Mouse (Mus musculus) MEL (cell line): ENCODE measurements around the gene Orm3.

Experiments used
- BHLHE40 ChIP-seq: IDR thresholded peaks from 2 replicates; pipeline ENCODE4 v1.6.1; 2012; ENCODE audit warnings: low read depth, mild to moderate bottlenecking, inconsistent platforms, low read length, improper control_type of control experiment, borderline replicate concordance
- CTCF ChIP-seq, 3 experiments: IDR thresholded peaks in 2 of 3; conservative IDR thresholded peaks in 1 of 3; 2 replicates each; pipeline ENCODE4 v1.5.1; 2011 to 2012; ENCODE audit warnings: low read length in 3 of 3, low read depth in 2 of 3, mild to moderate bottlenecking in 2 of 3, improper control_type of control experiment in 1 of 3, inconsistent platforms in 1 of 3, mixed read lengths in 1 of 3, moderate library complexity in 1 of 3; ENCODE audit not compliant: control insufficient read depth in 1 of 3, insufficient read depth in 1 of 3, poor library complexity in 1 of 3, severe bottlenecking in 1 of 3
- ELF1 ChIP-seq: IDR thresholded peaks from 2 replicates; pipeline ENCODE4 v1.6.1; 2014; ENCODE audit warnings: low read depth, mild to moderate bottlenecking, inconsistent platforms, low read length, improper control_type of control experiment, moderate library complexity
- EP300 ChIP-seq, 2 experiments: IDR thresholded peaks; 2 replicates each; pipeline ENCODE4 v1.6.1; 2011; ENCODE audit warnings: improper control_type of control experiment in 2 of 2, low read length in 2 of 2, low read depth in 1 of 2, mild to moderate bottlenecking in 1 of 2
- GATA1 ChIP-seq: IDR thresholded peaks from 2 replicates; pipeline ENCODE4 v1.6.1; 2011; ENCODE audit warnings: low read depth, low read length, improper control_type of control experiment
- HCFC1 ChIP-seq: IDR thresholded peaks from 2 replicates; pipeline ENCODE4 v1.6.1; 2012; ENCODE audit warnings: low read depth, mild to moderate bottlenecking, inconsistent platforms, low read length, improper control_type of control experiment, moderate library complexity
- MAFK ChIP-seq: IDR thresholded peaks from 2 replicates; pipeline ENCODE4 v1.6.1; 2011; ENCODE audit warnings: low read depth, mild to moderate bottlenecking, low read length, improper control_type of control experiment, borderline replicate concordance
- MAZ ChIP-seq: IDR thresholded peaks from 2 replicates; pipeline ENCODE4 v1.6.1; 2012; ENCODE audit warnings: low read depth, mild to moderate bottlenecking, inconsistent platforms, low read length, improper control_type of control experiment
- POLR2A ChIP-seq, 2 experiments: IDR thresholded peaks; 2 replicates each; pipeline ENCODE4 v1.6.1; 2011 to 2012; ENCODE audit warnings: low read length in 2 of 2, mild to moderate bottlenecking in 2 of 2, control low read depth in 1 of 2, improper control_type of control experiment in 1 of 2, low read depth in 1 of 2, moderate library complexity in 1 of 2; ENCODE audit not compliant: control insufficient read depth in 1 of 2, insufficient read depth in 1 of 2, poor library complexity in 1 of 2
- POLR2AphosphoS2 ChIP-seq: IDR thresholded peaks from 2 replicates; pipeline ENCODE4 v1.6.1; 2011; ENCODE audit warnings: low read length, improper control_type of control experiment
- SMC3 ChIP-seq: IDR thresholded peaks from 2 replicates; pipeline ENCODE4 v1.6.1; 2011; ENCODE audit warnings: low read depth, low read length, improper control_type of control experiment
- TAL1 ChIP-seq: IDR thresholded peaks from 2 replicates; pipeline ENCODE4 v1.6.1; 2012; ENCODE audit warnings: mild to moderate bottlenecking, inconsistent platforms, low read length, moderate library complexity, mixed read lengths
- TBP ChIP-seq: IDR thresholded peaks from 2 replicates; pipeline ENCODE4 v1.8.0; 2011; ENCODE audit warnings: low read depth, low read length, improper control_type of control experiment

- TF ChIP-seq POLR2A (IDR thresholded peaks at IDR 0.05; ENCODE audit: control insufficient read depth in 1 of 2, insufficient read depth in 1 of 2, low read depth in 1 of 2, low read length in 2 of 2, poor library complexity in 1 of 2) (no peak), TAL1 (no peak), BHLHE40 (no peak), SMC3 (no peak), MAFK (no peak), CTCF (IDR thresholded peaks at IDR 0.05 in 2 of 3, conservative IDR thresholded peaks at IDR 0.05 in 1 of 3; ENCODE audit: control insufficient read depth in 1 of 3, insufficient read depth in 1 of 3, low read depth in 2 of 3, low read length in 3 of 3, poor library complexity in 1 of 3, severe bottlenecking in 1 of 3) (no peak), EP300 (IDR thresholded peaks at IDR 0.05; ENCODE audit: low read depth in 1 of 2, low read length in 2 of 2) (no peak), HCFC1 (no peak), MAZ (no peak), POLR2AphosphoS2 (no peak), TBP (no peak), ELF1 (no peak), GATA1 (no peak)
These were observed 14.9 kb downstream of the Orm3 start for GRCm38 (mm10) chr4:63370897-63371296.
